ENCODE assay signal across 8 mouse cellular contexts in the genomic region with DNA sequence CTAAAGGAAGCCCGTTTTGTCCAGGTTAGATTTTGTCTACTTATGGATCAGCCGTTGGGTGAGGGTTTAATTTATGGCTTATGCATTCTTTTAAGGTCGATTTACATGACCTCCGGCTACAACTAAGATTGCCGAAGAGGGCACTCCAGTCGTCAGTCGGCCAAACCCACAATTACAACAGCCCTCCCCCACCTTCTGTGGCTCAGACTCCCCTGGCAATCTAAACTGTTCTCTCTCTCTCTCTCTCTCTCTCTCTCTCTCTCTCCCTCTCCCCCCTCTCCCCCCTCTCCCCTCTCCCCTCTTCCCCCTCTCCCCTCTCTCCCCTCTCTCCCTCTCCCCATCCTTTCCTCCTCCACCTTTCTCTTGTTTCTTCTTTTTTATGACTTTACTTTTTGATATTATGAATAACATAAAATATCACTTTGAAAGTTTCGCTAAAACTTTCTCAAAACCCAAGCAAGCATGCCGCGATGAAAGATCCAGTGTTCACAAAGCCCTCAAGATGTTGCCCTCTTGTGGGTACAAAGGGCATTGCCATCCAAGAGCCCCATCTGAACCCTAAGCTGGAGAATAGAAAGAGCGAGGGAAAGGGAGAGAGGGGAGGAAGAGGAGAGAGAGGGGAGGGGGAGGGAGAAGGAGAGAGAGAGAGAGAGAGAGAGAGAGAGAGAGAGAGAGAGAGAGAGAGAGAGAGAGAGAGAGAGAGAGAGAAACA. TPM values are rescaled to one million over a fixed set of nuclear protein-coding genes. Genes with fewer than 3 reads are reported as not detected.
DNase-seq lines count a peak whose midpoint lies in the region; ATAC-seq lines count a peak whose summit lies in the region.

No protein-coding gene starts in this region.

- no peaks in the 10 kb centered on the region for H3K9me3 ChIP-seq in limb, embryonic 12.5 days
- H3K9me3 ChIP-seq in midbrain, embryonic 14.5 days (ENCODE audit: control insufficient read depth, low read length): no peaks in the 10 kb centered on the region

- peak overlapping the region; percentile 65 for H3K4me3 ChIP-seq in limb, embryonic 12.5 days (replicated peaks)
- H3K4me3 ChIP-seq in midbrain, embryonic 14.5 days (replicated peaks; ENCODE audit: low read depth, low read length): peak overlapping the region; percentile 57

- ATAC-seq in frontal cortex, adult (ENCODE audit: low TSS enrichment): no peak
- peak; percentile 43; the same call in 1 of the 2 replicates for ATAC-seq in common myeloid progenitor, adult 5-6 weeks (replicated peaks; ENCODE audit: low read depth, poor library complexity, severe bottlenecking)
- ATAC-seq in inflammation-experienced regulatory T-cells, adult 6 months: peak; percentile 65
- ATAC-seq in limb, embryonic 12.5 days (ENCODE audit: insufficient number of reproducible peaks, insufficient read depth, low FRiP score, low TSS enrichment, low read depth): no peak
- ATAC-seq in midbrain, embryonic 14.5 days (ENCODE audit: low FRiP score, low TSS enrichment): peak; percentile 32; the same call in 1 of the 2 replicates

- peak overlapping the region; percentile 93 for H3K9ac ChIP-seq in limb, embryonic 12.5 days (replicated peaks)
- peak overlapping the region; percentile 67 for H3K9ac ChIP-seq in midbrain, embryonic 14.5 days (replicated peaks; ENCODE audit: low read length)

- H3K36me3 ChIP-seq in limb, embryonic 12.5 days: no peaks in the 10 kb centered on the region
- H3K36me3 ChIP-seq in midbrain, embryonic 14.5 days (ENCODE audit: control insufficient read depth, insufficient read depth, low read length): no peaks in the 10 kb centered on the region
- H3K36me3 ChIP-seq in splenic B cell, adult 2 months (ENCODE audit: control insufficient read depth, insufficient read depth, low read length, poor library complexity, severe bottlenecking): no peaks in the 10 kb centered on the region

- DNase-seq in frontal cortex, adult 2 months (ENCODE audit: extremely low spot score in 1 of 2, low spot score in 1 of 2): peak; percentile 52 to 87
- peak; percentile 76 for DNase-seq in gastrocnemius, postnatal 14 days
- peak; percentile 92 for DNase-seq in midbrain, embryonic 14.5 days
- peak; percentile 76 for DNase-seq in splenic B cell, adult 2 months (ENCODE audit: low read depth, low spot score)

- peak overlapping the region; percentile 96 for H3K4me2 ChIP-seq in limb, embryonic 12.5 days
- H3K4me2 ChIP-seq in midbrain, embryonic 14.5 days (ENCODE audit: low read length): peak overlapping the region; percentile 98

- peaks cover 50% of the 10 kb centered on the region for H3K27me3 ChIP-seq in limb, embryonic 12.5 days
- H3K27me3 ChIP-seq in midbrain, embryonic 14.5 days (ENCODE audit: control insufficient read depth, insufficient read depth, low read length): peaks cover 25% of the 10 kb centered on the region
- H3K27me3 ChIP-seq in splenic B cell, adult 2 months (ENCODE audit: control insufficient read depth, insufficient read depth, low read length, poor library complexity, severe bottlenecking): peaks cover 3% of the 10 kb centered on the region

- WGBS in limb, embryonic 12.5 days: under 1% methylated on average over 11 of the region's 11 CpGs
- 0% methylated on average over 10 of the region's 11 CpGs for WGBS in midbrain, embryonic 14.5 days

- H3K4me1 ChIP-seq in limb, embryonic 12.5 days (replicated peaks): peaks cover 32% of the 10 kb centered on the region
- peaks cover 30% of the 10 kb centered on the region for H3K4me1 ChIP-seq in midbrain, embryonic 14.5 days (ENCODE audit: control insufficient read depth, insufficient read depth, low read length)

- H3K27ac ChIP-seq in limb, embryonic 12.5 days: peak overlapping the region; percentile 96
- H3K27ac ChIP-seq in midbrain, embryonic 14.5 days (replicated peaks; ENCODE audit: low read depth, low read length): peak overlapping the region; percentile 74

- intact Hi-C loops in gastrocnemius, postnatal 14 days (cut with DNase I; ENCODE audit: low total_unique reads): loop anchor here (10.0 kb wide), 1 partner anchor 1108 kb away; no protein-coding TSS in a partner anchor

RNA-seq across cellular contexts. Expression of a gene that starts 5.8 kb away (rescaled TPM):
- polyA plus RNA-seq in frontal cortex, adult 2 months (2012; rRNA removed): 6.9 and 8.1 TPM in 2 replicates
- total RNA-seq in common myeloid progenitor, adult 5-6 weeks (2017): 5.4 and 6.3 TPM in 2 replicates
- total RNA-seq in gastrocnemius, postnatal 14 days (2021): 100 to 1,000 TPM; 111 to 116 TPM
- not detected for polyA plus RNA-seq in inflammation-experienced regulatory T-cells, adult 6 months (2017; shearing (Covaris generic))
- polyA plus RNA-seq in limb, embryonic 12.5 days (2016; fragmentation: Nextera tagmentation; extraction: Ambion mirVana): 77.9 and 91.5 TPM in 2 replicates
- 45.7 and 52.1 TPM in 2 replicates for polyA plus RNA-seq in midbrain, embryonic 14.5 days (2014; fragmentation: Nextera tagmentation; extraction: Ambion mirVana)

RNA-seq across cellular contexts. Expression of a gene that starts 6.4 kb away (rescaled TPM):
- 153 and 162 TPM in 2 replicates for polyA plus RNA-seq in frontal cortex, adult 2 months (2012; rRNA removed)
- total RNA-seq in common myeloid progenitor, adult 5-6 weeks (2017): 333 and 362 TPM in 2 replicates
- total RNA-seq in gastrocnemius, postnatal 14 days (2021): 10 to 100 TPM; 48.7 to 53.2 TPM
- polyA plus RNA-seq in inflammation-experienced regulatory T-cells, adult 6 months (2017; shearing (Covaris generic)): 100 to 1,000 TPM; 199 to 229 (median 218) TPM
- 318 and 335 TPM in 2 replicates for polyA plus RNA-seq in limb, embryonic 12.5 days (2016; fragmentation: Nextera tagmentation; extraction: Ambion mirVana)
- 342 and 379 TPM in 2 replicates for polyA plus RNA-seq in midbrain, embryonic 14.5 days (2014; fragmentation: Nextera tagmentation; extraction: Ambion mirVana)

RNA-seq across cellular contexts. Expression of a gene that starts 51.7 kb away (rescaled TPM):
- 0.44 and 0.74 TPM in 2 replicates for polyA plus RNA-seq in frontal cortex, adult 2 months (2012; rRNA removed)
- 3.6 and 7.0 TPM in 2 replicates for total RNA-seq in common myeloid progenitor, adult 5-6 weeks (2017)
- 1 to 10 TPM; 1.8 to 1.9 TPM for total RNA-seq in gastrocnemius, postnatal 14 days (2021)
- polyA plus RNA-seq in inflammation-experienced regulatory T-cells, adult 6 months (2017; shearing (Covaris generic)): 1 to 10 TPM in 2 of 3 experiments, under 1 TPM in 1; 0.34 to 1.2 (median 1.2) TPM
- polyA plus RNA-seq in limb, embryonic 12.5 days (2016; fragmentation: Nextera tagmentation; extraction: Ambion mirVana): 1.5 and 1.6 TPM in 2 replicates
- polyA plus RNA-seq in midbrain, embryonic 14.5 days (2014; fragmentation: Nextera tagmentation; extraction: Ambion mirVana): 0.45 and 1.3 TPM in 2 replicates

Comparison
In these comparisons a context has a peak if more than half of its experiments do, and no peak if none do; other contexts are left out.
1. ATAC-seq: peak in common myeloid progenitor, adult 5-6 weeks (single experiment), inflammation-experienced regulatory T-cells, adult 6 months (single experiment) and midbrain, embryonic 14.5 days (single experiment); none in frontal cortex, adult (single experiment) and limb, embryonic 12.5 days (single experiment).
2. Peak in every context shown above with its lines, with median percentiles within 50 percentile points of each other: DNase-seq.